Mouse (Mus musculus): ENCODE measurements around the gene Os9.
A peak's percentile ranks its signal among the peaks of the same experiment; 100 is the strongest.

The Os9 gene

DNA sequence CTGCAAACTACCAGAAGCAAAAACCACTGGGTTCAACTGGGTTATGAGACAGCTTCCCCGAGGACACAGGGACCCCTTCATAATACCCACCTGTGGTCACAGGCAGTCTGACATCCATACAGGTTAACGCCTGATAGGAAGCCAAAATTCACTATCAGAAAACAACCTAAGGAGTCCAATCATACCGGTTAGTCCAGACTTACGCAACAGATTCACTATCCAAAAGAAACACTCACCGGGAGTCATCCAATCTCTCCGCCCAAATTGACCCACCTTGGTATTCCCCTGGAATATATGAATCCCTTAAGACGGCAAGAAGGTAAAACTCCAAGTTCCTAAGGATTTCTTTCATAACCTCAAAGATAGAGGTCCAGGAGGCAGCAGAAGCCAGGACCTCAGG, 23.6 kb upstream of the Os9 start:
- peak in 1 of 2 experiments; percentile 50 for DNase-seq

DNA sequence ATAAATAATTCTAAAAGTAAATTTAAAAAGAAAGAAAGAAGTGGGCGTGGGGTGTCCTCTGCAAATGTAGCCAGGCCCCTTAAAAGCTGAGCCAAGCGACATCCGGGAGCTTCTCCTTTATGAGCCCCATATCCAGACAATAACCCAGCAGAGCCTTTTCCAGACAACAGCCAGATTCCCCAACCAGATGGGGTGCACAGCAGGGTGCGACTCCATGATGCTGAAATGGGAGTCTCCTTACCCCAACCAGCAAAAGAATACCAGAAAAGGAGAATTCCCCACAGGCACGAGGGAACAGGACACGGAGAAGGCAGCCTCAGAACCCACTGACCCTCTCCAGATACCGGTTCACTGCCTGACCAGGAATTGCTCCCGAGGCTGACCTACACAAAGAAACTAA, 22.3 kb upstream of the Os9 start:
- no peak for DNase-seq

- peak in 1 of 2 experiments; percentile 30 for DNase-seq
Measured at GRCm38 (mm10) chr10:127141500-127141899, 20.6 kb upstream of the Os9 start.

DNA sequence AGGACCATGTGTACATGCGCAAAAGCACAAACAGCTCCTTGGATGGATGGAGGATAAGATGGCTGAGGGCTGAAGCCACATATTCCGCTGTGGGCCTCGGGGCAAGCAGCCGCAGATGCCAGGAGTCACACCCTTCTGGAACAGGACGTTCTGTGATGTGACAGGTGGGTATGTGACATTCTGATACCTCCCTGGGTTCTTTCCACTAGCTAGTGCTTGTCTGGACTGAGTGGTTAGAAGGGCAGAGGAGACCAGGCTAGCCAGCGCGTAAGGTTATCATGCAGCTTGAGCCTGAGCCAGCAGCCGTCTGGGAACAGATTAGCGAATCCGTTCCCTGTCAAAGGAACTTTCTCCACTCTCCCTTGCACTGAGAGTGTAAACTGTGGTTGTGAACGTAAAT, 20.0 kb upstream of the Os9 start:
- DNase-seq, result no peak

- DNase-seq, result peak in 1 of 2 experiments; percentile 31
Measured at GRCm38 (mm10) chr10:127138328-127139141, 17.6 kb upstream of the Os9 start.

DNA sequence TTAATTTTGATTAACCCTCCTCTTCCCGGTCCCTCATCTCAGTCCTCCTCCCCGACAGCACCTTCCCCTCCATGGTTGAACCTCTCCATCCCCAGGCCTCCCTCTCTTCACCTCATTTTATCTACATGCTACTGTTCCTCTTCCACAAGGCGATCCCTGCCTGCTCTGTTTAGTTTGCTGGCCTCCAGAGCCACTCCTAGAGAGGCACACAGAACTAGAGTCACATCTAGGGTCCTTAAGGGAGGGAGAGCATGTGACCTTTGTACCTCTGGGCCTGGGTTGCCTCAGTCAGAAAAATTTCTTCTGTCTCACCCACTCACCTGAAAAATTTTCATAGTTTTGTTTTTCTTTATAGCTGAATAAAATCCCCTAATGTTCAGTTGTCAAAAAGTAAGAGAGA, 17.0 kb upstream of the Os9 start:
- DNase-seq, result no peak

DNA sequence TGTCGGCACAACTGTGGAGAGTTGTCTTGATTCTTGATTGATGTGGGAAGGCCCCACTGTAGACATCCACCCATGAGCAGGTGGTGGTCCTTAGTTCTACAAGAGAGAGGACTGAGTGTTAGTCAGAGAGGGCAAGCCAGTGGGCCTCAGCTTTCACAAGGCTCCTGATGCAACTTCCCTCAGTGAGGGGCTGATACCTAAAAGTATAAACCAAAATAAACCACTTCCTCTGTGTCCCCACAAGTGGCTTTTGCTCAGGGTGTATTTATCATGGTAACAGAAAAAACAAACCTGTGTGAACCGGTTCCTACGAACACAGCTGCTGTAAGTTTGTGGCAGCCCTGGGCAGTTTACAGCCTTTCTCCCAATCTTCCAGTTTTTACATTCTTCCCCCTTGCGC, 15.6 kb upstream of the Os9 start:
- DNase-seq, result peak; percentile 33 to 41

DNA sequence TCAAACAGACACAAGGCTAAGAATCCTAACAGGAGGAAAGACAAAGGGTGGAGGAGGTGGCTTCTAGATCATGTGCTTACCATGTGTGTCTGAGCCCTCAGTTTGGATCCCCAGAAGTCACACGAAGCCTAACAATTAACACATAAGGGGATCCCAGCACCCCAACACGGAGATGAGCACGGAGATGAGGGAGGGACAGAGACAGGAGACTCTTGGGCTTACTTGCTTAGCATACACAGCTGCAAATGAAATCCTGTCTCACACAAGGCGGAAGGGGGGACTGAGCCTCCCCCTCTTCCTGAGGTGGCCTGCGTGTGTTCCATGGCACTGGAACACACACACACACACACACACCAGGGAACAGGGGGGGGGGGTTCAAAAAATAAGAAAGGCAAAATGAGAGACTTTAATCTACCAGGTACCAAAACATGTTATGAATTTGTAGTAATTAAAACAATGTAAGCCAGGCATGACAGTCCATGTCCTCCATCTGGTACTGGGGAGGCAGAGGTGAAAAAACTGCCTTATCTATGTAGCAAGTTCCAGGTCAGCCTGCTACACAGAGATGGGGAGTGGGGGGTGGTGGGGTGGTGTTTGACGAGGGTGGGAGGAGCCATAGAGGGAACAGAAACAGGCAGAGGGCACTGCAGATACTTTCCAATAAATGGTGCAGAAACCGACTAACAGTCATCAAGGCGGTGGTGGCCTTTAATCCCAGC, 14.3 kb upstream of the Os9 start:
- DNase-seq, result no peak

DNA sequence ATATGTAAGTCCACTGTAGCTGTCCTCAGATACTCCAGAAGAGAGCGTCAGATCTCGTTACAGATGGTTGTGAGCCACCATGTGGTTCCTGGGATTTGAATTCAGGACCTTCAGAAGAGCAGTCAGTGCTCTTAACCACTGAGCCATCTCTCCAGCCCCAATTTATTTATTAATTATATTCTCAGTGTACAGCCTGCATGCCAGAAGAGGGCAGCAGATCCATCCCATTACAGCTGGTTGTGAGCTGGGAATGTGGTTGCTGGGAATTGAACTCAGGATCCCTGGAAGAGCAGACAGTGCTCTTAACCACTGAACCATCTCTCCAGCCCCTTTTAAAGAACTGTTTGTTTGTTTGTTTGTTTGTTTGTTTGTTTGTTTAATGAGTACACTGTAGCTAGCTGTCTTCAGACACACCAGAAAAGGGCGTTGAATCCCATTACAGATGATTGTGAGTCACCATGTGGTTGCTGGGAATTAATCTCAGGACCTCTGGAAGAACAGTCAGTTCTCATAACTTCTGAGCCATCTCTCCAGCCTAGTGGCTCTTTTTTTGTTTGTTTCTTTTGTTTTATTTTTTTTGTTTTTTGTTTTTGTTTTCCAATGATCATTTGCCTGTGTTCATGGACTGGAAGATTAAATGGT, 13.6 kb upstream of the Os9 start:
- DNase-seq, result peak in 1 of 2 experiments; percentile 38

GRCm38 (mm10) chr10:127132469-127132868, 11.5 kb upstream of the Os9 start:
- DNase-seq, result no peak

- peak in 1 of 2 experiments; percentile 43 for DNase-seq
Measured at GRCm38 (mm10) chr10:127129431-127129830, 8.5 kb upstream of the Os9 start.

- DNase-seq, result peak; percentile 45 to 66
Measured at GRCm38 (mm10) chr10:127127711-127128279, 6.9 kb upstream of the Os9 start.

- DNase-seq, result peak in 1 of 2 experiments; percentile 10
Measured at GRCm38 (mm10) chr10:127126579-127126978, 5.6 kb upstream of the Os9 start.

GRCm38 (mm10) chr10:127125210-127126001, 4.5 kb upstream of the Os9 start:
- peak; percentile 35 to 67 for DNase-seq

DNA sequence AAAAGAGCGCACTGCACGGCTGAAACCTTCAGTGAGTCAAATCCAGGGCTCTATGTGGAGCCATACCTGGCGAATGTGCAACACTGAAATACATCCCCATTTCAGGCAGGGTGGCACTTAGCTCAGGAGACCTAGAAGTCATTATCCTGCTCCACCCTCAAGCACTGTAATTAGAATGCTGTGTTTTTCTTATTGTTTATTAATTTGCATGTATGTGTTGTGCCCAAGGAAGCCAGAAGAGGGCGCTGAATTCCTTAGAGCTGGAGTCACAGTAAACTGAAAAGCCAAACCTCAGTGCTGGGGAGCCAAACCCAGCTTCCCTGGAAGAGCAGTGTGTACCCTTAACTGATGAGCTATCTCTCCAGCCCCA, 2.5 kb upstream of the Os9 start:
- DNase-seq, result peak; percentile 48 to 72

- DNase-seq, result no peak
Measured at GRCm38 (mm10) chr10:127122784-127123435, 2.0 kb upstream of the Os9 start.

DNA sequence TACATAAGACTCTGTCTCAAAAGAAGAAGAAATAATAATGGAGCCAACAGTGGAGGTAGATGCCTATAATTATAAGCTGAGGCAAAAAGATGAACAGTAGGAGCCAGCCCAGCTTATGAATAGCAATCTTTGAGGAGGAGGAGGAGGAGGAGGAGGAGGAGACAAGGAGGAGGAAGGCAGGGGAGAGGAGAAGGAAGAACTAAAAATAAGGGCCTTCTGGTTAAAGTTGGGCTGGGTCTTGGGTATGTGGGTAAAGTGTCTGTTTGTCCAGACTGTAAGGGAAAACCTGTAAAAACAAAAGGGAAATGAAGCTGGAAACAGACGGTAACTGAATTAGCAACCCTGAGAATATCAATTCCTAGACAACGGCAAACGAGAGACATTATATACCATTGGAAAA, 1.1 kb upstream of the Os9 start:
- no peak for DNase-seq

DNA sequence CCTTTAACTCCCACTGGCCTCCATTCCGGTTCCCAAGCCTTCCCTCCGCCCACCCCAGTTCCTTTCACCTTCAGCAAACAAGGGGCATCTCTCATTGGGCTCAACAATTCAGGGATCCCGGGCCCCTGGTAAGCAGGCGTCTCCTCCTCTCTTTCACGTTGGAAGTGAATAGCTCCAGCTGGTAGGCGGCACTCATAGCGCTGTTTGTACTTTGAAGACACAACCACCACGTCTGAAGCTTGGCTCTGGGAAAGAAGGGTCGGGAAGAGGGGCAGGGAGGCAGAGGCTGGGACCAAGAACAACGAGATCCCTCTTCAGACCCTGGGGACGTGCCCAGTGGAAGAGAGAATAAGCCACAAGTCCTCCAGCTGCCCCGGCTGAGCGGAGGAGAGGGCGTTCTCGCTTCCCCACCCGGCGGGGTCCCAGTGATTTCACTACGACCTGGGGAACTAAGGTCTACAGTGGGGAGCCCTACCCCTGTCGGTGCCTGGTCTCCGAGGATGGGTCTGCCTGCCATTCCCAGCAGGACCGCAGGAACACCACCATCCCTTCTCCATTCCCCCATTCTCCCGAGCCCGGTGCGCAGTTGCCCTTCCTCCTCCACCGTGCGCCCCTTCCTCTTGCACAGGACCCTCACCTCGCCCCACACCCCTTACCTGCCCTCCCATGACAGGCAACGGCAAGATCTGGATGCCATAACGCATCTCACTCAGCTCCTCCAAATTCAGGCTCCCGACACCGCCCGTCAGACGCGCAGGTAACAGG, 448 bp downstream of the Os9 start:
- no peak for DNase-seq

GRCm38 (mm10) chr10:127119229-127119628, 1.7 kb downstream of the Os9 start:
- DNase-seq, result no peak

GRCm38 (mm10) chr10:127118470-127118869, 2.5 kb downstream of the Os9 start:
- no peak for DNase-seq

GRCm38 (mm10) chr10:127115068-127115467, 5.9 kb downstream of the Os9 start:
- no peak for DNase-seq

Data from lung, adult 18-20 months (tissue).